Mouse (Mus musculus) embryonic fibroblast, embryonic 13.5 days (primary cell): ENCODE data around the gene Otud3.

Experiments
- CTCF ChIP-seq: IDR thresholded peaks from 2 replicates; pipeline ENCODE4 v1.5.1; 2011; ENCODE audit warnings: mild to moderate bottlenecking, control low read depth, low read length, moderate library complexity, borderline replicate concordance; ENCODE audit not compliant: insufficient read depth
- POLR2A ChIP-seq: IDR thresholded peaks from 2 replicates; pipeline ENCODE4 v1.6.1; 2011; ENCODE audit warnings: low read depth, mild to moderate bottlenecking, control low read depth, low read length, moderate library complexity

DNA sequence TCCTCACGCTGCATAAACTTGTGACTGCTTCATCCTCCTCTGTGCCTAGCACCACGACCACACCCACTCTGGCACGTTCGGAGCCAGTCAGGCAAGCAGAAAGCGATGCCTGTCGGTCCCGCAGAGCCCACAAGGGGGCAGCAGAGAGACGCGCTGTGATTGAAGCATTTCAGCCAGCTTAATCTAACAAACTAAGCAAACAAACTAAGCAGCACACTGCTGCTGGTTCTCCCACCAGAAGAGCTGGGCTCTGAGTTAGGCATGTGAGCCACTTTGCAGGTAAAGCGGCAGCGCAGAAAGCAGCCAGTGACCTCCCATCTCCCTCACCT is 8.3 kb upstream of the Otud3 start:
- TF ChIP-seq CTCF = peak; percentile 99
- no peak for TF ChIP-seq POLR2A
